Mouse (Mus musculus) T-helper 17 cell (primary cell): Measurements from ENCODE around the gene C1qa.

Experiments used
- in situ Hi-C, 2 experiments: fragments of 300-600 bp; cut with MboI, MseI; formaldehyde crosslinking; loops; 1 replicate in 1 of 2; 2 replicates in 1 of 2; pipeline ENCODE4 v1.15.1; 2025; ENCODE audit warnings: high pct_unique_total_duplicates in 2 of 2

Gene C1qa

DNA sequence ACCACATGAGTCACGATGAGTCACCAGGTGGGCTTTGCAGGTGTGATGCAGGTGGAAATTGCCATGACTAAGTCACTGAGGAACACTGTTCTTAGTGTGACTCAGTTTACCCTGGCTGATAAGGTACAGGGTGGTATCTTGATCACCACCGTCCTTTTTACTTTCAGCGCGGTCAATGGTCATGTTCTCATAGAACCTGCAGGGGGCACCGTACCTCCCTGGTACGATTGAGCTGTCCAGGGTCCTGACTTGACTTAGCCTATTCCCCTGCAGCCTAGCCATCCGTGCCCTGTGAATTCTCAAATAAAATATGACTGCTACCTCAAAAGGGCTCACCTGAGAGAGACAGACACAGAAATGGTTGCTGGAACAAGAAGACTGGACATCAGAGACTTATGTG, 8.4 kb upstream of the C1qa start:
- in situ Hi-C loops: no loop called here

DNA sequence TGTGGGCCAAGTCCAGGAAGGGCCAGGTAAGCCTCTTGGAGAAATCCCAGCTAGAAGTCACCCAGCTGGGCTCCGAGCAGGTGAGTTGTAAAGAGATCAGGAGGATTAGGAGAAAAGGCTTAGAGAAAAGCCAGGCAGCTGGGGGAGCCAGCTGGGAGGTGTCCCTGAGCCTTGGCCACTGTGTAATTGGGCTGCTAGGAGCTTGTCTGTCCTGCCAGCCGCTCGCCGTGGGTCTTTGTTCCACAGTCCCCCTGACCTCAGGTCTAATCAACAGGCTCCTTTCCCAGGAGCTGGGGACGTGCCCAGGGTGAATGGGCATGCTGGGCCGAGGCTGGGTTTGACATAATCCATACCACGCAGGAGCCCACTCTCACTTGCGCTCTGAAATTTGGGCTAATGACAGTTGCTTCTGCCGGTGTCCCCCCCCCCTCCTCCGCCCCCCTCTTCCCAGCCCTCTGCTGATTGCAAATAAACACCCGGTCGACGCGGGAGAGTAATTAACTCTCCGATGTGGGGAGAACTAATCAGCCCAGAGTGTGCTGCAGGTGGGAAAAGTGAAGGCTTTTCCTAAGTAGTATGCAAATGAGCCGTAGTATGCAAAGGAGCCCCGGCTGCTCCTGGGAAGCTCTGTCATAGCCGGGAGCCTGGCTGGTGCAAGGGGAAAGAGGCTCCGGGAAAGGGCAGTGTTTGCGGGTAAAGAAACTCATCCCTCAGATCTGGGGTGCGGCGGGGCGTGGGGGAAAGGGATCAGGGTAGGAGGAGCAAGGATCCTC, 6.3 kb upstream of the C1qa start:
- in situ Hi-C loops: loop anchor here in 1 of 2 experiments (5.0 kb wide), 1 partner anchor 72 kb away; no protein-coding TSS in a partner anchor

DNA sequence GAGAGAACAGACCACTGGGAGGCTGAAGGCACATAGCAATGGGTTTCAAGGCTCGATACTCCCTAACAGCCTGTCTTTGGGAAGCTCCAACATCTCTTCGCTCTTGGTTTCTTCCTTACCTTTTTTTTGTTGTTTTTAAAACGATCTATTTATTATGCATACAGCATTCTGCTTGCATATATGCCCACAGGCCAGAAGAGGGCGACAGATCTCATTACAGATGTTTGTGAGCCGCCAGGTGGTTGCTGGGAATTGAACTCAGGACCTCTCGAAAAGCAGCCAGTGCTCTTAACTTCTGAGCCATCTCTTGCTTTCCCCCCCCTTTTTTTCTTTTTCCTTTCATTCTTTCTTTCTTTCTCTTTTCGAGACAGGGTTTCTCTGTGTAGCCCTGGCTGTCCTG, 551 bp upstream of the C1qa start:
- in situ Hi-C loops: no loop called here

DNA sequence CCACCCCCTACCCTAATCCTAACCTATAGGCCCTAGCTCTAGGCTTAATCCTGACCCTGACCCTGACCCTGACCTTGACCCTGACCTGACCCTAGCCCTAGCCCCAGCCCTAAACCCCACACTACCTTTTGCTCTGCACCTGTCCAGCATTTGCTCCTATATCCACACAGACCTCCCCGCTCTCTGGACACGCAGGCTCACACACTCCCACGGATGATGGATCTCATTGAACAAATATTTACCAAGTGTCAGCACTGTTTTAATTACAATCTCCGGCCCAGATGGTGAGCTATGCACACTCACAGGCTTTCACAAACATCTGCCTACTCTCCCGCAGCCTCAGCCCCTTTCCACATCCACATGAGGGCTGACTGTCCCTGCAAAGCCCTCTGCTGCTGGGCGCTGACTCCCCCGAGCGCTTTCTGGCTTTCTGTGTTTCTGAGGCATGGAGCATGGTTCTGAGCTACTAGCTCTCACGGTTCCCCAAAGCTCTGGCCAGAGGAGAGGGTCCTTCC, 462 bp downstream of the C1qa start:
- in situ Hi-C loops: no loop called here

DNA sequence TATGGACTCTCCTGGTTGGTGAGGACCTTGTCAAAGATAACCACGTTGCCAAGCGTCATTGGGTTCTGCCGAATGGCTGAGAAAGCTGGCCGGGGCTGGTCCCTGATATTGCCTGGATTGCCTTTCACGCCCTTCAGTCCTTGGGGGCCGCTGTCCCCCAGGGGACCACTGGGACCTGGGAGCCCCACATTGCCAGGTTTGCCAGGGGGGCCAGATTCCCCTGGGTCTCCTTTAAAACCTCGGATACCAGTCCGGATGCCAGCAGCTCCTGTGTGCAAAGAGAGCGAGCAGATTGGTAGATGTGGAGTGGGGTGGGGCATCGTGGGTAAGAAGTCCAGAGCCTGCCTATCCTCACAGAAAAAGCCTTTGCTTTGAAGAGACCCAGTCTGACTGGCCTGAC, 2.1 kb downstream of the C1qa start:
- in situ Hi-C loops: no loop called here

DNA sequence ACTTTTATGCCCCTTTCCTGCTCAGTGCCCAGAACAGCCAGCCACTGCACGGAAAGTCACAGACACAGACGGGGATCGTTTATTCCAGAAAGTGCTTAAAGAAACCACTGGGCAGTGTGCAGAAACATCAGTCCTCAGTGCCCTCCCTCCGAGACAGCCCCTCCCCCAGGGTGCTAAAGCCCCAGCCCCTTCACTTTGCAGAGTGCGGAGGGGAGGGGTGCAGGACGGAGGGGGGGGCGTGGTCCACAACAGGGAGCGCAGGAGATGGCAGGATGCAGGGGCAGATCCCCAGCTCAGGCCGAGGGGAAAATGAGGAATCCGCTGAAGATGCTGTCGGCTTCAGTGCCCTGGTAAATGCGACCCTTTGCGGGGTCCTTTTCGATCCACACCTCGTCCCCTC, 2.7 kb downstream of the C1qa start:
- in situ Hi-C loops: no loop called here

DNA sequence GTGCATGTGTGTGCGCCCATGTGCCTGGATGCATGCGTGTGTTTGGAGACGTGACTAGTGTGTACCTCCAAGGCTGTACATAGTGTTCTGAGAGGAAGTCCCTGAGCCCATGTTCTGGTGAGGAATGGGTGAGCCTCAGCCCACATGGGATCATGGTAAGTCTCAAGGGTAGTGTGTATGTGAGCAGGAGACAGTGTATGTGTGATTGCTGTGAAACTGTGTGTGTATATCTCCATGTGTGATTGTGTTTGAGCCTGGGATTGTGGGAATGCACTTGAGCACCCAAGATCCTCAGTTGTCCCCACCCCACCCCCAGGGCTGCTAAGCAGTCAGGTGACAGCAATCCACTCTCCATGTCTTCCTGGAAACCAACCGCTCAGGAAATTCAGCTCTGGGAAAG, 3.8 kb downstream of the C1qa start:
- in situ Hi-C loops: loop anchor here in 1 of 2 experiments (5.0 kb wide), 1 partner anchor 177 kb away; no protein-coding TSS in a partner anchor

DNA sequence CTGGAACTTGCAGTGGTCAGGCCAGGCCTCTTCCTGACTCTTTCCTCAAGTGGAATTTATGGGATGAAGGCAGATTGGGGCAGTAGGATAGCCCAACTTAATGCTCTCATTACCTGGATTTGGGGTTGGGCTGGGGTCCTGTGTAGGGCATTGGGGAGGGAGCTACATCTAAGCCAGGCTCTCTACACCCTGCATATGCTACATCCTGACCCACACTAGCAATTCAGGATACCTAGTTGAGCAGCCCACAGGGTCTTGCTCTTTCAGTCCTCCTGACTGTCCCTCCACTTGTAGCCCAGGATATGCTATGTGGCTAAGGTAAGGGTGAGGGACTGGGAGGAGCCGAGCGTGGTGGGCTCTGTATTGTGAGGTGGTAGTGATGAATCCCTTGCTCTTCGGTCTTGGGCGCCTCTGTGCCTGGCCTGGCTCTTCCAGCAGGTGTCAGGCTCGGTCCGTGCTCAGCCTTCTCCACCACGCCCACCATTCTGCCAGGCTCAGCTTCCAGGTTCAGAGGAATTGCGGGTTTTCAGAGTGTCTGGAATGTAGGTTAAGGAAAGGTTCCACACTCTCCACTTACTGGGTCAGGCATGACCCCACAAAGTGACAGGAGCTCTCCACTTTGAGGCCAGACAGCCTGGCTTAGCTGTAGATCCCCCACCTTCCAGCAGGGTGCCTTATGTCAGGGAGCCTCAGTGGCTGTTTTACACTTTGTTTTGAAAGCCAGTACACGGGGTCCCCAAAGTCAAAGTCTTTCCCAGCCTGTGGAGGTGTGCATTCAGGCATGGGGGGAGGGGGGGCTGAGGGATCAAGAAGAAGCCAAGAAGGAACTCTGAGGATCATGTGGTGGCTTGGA, 4.7 kb downstream of the C1qa start:
- in situ Hi-C loops: loop anchor here in 1 of 2 experiments (5.0 kb wide), 1 partner anchor 178 kb away; no protein-coding TSS in a partner anchor

DNA sequence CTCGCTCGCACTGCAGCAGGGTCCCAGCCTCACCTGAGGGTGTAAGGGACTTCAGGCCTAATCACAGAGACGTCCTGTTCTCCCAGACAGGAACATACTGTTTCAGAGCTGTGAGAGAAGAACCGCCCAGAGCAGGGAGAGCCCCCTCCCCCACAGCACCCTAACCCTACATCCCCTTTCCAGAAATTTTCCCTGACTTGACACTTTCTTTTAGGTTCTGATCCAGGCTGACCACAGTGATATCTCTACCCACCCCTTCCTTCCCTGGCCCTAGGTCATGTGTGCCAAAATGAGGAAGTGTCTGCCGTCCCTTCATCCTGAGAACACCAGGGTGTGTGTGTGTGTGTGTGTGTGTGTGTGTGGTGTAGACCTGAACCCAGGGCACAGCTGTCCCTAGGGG, 5.8 kb downstream of the C1qa start, which contains the start of gene C1qc:
Gene C1qc, minus strand, starts transcription at position 255 of the 400 bp plus-strand sequence.
- in situ Hi-C loops: loop anchor here in 1 of 2 experiments (5.0 kb wide), 1 partner anchor 179 kb away; no protein-coding TSS in a partner anchor

DNA sequence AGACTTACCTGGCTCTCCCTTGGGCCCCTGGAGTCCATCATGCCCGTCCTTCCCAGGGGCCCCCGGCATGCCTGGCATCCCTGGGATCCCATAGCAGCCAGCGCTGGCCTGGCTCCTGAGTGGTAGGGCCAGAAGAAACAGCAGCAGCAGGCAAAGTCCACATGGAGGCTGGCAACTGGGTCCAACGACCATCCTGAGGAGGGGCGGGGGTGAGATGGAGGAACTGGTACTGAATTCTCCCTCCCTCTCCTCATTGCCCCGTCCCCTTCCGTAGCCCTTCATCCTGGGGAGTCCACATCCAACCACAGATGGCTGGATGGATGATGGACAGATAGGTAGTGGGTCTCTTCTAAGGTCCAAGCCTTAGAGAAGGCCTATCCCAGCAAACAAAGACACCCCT, 6.2 kb downstream of the C1qa start:
- in situ Hi-C loops: loop anchor here in 1 of 2 experiments (5.0 kb wide), 1 partner anchor 180 kb away; no protein-coding TSS in a partner anchor

DNA sequence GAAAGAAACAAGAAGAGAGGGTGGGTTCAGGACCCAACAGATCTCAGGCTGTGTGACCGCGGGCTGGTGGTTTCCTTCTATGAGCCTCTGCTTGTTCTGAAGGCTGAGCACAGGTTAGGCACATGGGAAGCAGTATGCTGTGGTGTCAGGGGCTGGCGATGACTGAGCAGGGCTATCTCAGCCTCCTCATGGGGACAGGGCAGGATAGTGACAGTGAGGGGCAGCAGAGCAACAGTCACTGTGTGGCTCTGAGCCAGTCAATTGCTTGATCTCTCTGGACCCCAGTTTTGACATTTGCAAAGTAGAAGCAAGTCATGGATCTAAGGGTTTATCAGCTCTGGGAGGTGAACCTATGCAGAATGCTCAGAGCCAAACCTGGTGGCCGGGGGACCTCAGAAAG, 7.5 kb downstream of the C1qa start:
- in situ Hi-C loops: loop anchor here in 1 of 2 experiments (5.0 kb wide), 1 partner anchor 181 kb away; no protein-coding TSS in a partner anchor

DNA sequence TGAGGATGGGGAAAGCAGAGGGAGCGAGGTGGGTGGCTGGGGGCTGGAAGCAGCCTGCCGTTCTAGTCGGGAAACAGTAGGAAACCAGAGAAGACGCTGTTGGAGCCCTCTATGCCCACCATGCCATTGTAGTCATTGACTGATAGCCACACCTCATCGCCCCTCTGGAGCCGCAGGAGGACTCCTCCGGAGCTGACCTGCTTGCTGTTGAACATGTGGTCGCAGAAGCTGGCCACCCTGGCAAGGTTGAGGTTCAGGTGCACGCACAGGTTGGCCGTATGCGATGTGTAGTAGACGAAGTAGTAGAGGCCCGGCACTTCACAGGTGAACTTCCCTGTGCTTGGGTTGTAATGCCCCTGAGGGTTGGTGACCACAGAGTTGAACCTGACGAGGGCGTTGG, 8.6 kb downstream of the C1qa start:
- in situ Hi-C loops: loop anchor here in 1 of 2 experiments (5.0 kb wide), 1 partner anchor 182 kb away; no protein-coding TSS in a partner anchor

DNA sequence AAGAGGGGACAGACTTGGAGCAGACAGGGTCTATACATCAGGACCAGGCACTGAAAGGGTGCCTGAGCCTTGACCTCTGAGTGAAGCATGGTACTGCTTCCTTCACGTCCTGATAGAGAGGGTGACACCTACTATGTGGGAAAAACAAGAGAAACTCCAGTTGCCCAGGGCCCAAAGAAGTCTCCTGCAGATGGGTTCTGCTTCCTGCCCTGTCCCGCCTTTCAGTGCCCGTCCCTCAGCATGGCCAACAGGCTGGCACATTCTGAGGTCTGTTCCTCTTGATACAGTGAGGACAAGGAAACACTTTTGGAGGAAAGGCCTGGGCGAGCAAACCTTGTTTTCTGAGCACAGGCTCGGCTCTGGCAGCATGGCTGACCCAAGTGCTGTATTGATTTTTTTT, 10.9 kb downstream of the C1qa start:
- in situ Hi-C loops: no loop called here

DNA sequence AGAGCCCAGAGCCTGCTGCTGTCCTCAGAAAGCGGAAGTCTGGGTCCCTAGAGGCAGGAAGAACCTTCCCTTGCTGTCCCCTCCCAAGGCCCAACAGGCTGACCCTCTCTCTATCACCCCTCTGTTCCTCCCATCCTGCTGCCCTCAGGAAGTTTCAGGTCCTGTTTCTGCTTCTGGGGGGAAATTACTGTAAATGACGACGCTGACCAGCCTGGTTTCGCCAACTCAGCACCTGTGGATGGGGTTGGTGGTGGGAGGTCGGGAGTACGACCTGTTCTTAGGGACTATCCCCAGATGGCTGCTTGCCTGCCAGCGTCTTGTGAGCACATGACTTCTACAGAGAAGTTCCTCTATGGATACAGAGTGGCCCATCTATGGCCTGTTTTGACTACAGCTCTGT, 12.5 kb downstream of the C1qa start, which contains the start of gene C1qb:
Gene C1qb, minus strand, starts transcription at position 87 of the 400 bp plus-strand sequence.
- in situ Hi-C loops: no loop called here

DNA sequence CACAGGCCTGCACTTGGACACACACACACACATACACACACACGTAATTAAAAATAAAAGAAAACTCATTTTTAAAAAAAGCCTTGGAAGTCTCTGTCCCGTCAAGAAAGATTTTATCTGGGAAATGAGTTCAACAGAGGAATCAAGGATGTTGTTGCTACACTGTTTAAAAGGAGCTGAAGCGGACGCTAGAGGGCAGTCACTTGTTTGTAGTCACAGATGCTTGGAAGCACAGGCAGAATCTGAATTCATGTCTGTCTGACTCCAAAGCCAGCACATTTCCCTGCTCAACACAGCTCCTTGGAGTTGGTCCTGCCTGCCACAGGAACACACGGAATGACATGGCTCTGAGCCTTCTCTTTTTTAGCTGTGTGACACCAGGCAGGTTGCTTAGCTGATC, 20.0 kb downstream of the C1qa start:
- in situ Hi-C loops: no loop called here

DNA sequence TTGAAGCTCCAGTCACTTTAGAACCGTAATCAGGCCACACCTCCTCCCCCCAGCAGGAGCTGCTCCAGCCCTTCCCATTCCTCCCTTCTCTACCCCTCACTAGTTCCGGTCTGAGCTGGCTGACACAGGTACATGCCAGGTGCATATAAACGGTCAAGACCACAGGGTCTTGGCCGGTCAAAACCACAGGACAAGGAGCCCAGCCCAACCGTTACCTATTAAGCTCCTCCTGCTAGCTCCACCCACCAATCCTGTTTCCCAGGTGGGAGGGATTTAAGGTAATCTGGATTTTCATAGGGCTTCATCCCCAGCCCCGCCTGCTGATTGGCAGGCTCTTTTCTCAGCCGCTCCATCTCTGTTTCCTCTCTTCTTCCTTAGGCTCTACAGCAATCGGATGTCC, 20.4 kb downstream of the C1qa start:
- in situ Hi-C loops: no loop called here

DNA sequence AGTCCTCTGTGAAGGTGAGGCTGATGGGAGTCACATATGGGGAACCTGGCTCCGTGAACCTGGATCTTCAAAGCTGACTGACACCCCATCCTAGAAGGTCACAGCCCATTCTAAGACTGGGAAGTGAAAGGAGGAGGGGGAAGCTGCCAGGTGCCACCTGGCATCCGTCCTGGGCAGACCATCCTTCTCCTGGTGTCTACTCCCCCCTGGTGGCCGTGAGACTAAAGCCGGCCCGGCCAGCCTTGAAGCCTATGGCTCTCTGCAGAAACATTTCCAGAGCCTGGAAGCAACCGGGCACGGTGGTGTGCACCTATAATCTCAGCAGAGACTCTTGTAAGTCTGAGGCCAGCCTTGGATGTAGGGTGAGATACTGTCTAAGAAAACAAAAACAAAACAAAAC, 21.6 kb downstream of the C1qa start:
- in situ Hi-C loops: no loop called here

DNA sequence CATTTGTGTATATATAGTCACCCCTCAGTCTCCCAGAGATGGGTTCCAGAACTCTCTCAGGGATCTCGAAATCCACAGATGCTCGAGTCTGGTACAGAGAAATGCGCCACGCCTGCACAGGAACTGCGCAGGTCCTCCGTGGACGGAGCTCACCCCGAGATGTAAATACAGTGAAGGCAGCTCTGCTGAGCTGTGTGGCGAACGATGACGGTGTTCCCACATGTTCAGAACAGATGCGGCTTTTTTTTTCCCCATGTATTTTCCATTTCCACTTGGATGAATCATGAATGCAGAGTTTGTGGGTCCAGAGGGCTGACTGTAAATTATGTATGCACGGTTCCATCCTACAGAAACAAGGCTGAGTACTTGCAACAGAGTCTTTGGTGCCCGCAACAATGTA, 23.6 kb downstream of the C1qa start:
- in situ Hi-C loops: no loop called here

DNA sequence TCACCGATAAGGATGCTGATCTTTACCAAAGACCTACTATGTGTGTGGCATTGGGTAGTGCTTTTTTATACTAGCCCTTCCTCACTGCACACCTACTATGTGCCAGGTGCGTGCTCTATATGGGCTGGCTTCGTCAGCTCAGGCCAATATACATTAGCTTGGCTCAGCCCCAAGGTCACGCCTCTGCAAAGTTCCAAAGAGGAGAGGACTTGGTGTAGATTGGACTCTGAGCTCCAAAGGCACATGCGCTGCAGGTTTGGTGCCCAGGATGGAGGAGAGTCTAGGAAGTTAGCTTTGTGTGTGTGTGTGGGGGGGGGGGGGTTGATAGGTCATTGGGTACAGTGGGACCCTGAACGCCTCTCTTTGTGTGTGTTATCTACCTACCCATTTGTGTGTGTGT, 30.2 kb downstream of the C1qa start:
- in situ Hi-C loops: no loop called here

DNA sequence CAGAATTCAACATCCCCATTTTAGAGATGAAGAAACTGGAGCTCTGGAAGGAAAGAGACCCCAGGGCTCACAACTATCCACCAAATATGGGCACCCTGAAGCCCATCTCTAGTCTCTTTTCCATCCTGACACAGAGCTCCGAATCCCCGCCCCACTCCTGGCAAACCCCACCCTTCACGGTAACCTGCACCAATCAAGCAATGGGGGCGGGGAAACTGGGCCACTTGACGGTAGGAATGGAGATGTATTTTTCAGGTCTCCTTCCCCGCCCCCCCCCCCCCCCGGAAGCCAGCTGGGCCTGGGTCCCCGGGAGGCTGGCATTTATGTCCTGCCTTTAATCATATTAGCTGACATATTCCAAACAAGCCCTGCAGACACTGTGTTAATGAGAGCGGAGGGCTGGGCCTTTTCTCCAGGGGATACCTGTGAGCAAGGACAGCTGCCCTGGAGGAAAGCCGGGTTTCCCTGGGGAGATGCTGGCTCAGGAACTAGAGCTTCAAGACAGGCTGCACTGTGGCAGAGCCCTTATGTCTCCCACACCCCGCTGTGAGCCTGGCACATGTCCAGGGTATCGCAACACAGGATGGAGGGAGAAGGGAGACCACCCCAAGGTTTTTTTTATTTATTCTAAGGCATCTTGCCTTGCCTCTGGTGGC, 30.8 kb downstream of the C1qa start:
- in situ Hi-C loops: no loop called here

DNA sequence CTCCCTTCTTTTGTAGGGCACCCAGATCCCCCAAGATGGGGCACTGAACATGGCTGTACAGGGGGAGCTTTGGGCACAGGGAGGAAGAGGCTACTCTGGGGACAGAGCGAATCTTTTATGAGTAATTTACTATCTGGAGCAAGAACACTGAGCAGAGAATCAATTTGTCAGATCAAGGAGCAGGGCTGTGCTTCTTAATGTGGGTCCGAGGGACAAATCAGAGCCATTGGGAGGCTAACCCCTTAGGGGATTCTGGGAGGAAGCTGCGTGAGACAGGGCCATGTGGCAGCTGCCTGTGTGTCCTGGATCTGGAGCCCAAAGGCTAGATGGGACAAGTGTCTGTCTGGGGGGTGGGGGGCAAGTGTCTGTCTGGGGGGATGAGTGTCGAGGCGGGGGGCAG, 33.1 kb downstream of the C1qa start:
- in situ Hi-C loops: no loop called here
